Mouse (Mus musculus): ENCODE data around the gene Unc13a. TPM values are rescaled to one million over a fixed set of nuclear protein-coding genes. Genes with fewer than 3 reads are reported as not detected.
"Not testable (repeated sequence)": the region's sequence is repeated elsewhere in the genome, so short reads cannot be mapped to it uniquely, and the experiment has no call there.

The Unc13a gene
- polyA plus RNA-seq (2015; fragmentation: Nextera tagmentation; extraction: Ambion mirVana): 13.0 and 15.8 TPM in 2 replicates

DNA sequence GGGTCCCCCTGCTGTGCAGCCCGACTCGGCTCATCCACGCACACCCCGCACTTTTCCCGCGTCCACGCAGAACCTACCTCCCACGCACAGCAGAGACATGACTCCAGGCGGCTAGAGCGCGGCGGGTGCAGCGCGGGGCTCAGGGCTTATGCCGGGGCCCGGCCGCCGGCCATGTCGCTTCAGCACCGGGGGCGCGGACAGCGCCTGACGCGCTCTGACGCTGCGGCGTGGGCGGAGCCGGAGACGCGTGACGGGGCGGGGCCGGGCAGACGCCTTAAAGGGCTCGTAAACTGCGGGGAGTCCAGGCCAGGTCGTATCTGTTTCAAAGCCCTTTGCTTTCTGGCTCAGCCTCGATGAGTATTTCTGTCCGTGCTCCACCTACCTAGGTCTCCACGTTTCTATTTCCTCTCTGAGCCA, at the start of gene Unc13a:
Gene Unc13a, minus strand, starts transcription at position 209 of the 417 bp plus-strand sequence.
- H3K27ac ChIP-seq: peak within 1 kb of the TSS; percentile 88
- ATAC-seq: peak; percentile 77
- peaks cover 54% of the 10 kb centered on the region for H3K4me1 ChIP-seq
- peak within 1 kb of the TSS; percentile 77 for H3K9ac ChIP-seq
- H3K4me3 ChIP-seq: peak within 1 kb of the TSS; percentile 85
- under 1% methylated on average over 42 of the region's 42 CpGs for WGBS
- H3K27me3 ChIP-seq: peaks cover 37% of the 10 kb centered on the region
- peak within 1 kb of the TSS; percentile 97 for H3K4me2 ChIP-seq
- no peaks in the 10 kb centered on the region for H3K9me3 ChIP-seq (replicated peaks)
- H3K36me3 ChIP-seq (ENCODE audit: poor library complexity, severe bottlenecking): no peaks in the 10 kb centered on the region

- WGBS: 15% methylated on average over 7 of the region's 7 CpGs
- no peak overlapping the region; the same call in 1 of the 2 replicates for H3K4me3 ChIP-seq
- H3K36me3 ChIP-seq (ENCODE audit: poor library complexity, severe bottlenecking): peaks cover 30% of the 10 kb centered on the region
- no peaks in the 10 kb centered on the region for H3K27me3 ChIP-seq
- H3K4me2 ChIP-seq: peak overlapping the region; percentile 49
- H3K9me3 ChIP-seq (replicated peaks): no peaks in the 10 kb centered on the region
- peaks cover 62% of the 10 kb centered on the region for H3K4me1 ChIP-seq
- ATAC-seq: peak; percentile 85
- H3K27ac ChIP-seq: peak overlapping the region; percentile 90
- H3K9ac ChIP-seq: peak overlapping the region; percentile 37
Measured at GRCm38 (mm10) chr8:71719928-71720457, 48.4 kb upstream of the Unc13a start.

GRCm38 (mm10) chr8:71719218-71719617, 47.7 kb upstream of the Unc13a start:
- H3K27me3 ChIP-seq: no peaks in the 10 kb centered on the region
- peak; percentile 68 for ATAC-seq
- peaks cover 55% of the 10 kb centered on the region for H3K4me1 ChIP-seq
- no peak overlapping the region for H3K4me3 ChIP-seq
- H3K4me2 ChIP-seq: peak overlapping the region; percentile 49; the same call in 1 of the 2 replicates
- 0 out of 2 replicates have a peak overlapping the region, but pooled peaks have one; percentile 26 for H3K9ac ChIP-seq
- no peaks in the 10 kb centered on the region for H3K9me3 ChIP-seq (replicated peaks)
- H3K27ac ChIP-seq: peak overlapping the region; percentile 90
- peaks cover 36% of the 10 kb centered on the region for H3K36me3 ChIP-seq (ENCODE audit: poor library complexity, severe bottlenecking)
- WGBS: 30% methylated on average over 4 of the region's 4 CpGs

DNA sequence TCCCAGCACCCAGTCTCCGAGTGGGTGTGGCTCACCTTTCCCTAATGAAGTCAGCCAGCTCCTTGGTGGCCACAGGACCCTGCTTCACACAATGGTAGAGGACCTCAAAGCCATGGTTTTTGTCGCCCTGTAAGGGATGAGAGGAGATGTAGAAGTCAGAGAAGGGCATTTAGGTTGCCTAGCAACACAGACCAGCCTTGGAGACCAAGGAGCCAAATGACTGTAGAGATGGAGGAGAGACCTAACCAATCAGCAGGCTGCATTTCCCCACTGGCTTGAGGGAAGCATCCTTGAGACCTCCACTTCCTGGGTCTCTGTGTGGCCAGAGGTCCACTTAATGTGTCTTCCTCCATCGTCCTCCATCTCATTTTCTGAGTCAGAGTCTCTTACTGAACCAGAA, 46.7 kb upstream of the Unc13a start:
- H3K36me3 ChIP-seq (ENCODE audit: poor library complexity, severe bottlenecking): peaks cover 42% of the 10 kb centered on the region
- peaks cover 48% of the 10 kb centered on the region for H3K4me1 ChIP-seq
- 0 out of 2 replicates have a peak overlapping the region, but pooled peaks have one; percentile 49 for H3K4me2 ChIP-seq
- H3K27me3 ChIP-seq: no peaks in the 10 kb centered on the region
- ATAC-seq: no peak
- H3K9me3 ChIP-seq (replicated peaks): no peaks in the 10 kb centered on the region
- H3K9ac ChIP-seq: no peak overlapping the region
- H3K27ac ChIP-seq: peak overlapping the region; percentile 90
- no peak overlapping the region for H3K4me3 ChIP-seq
- 38% methylated on average over 3 of the region's 3 CpGs for WGBS

- no peak overlapping the region for H3K9ac ChIP-seq
- no peak overlapping the region for H3K4me3 ChIP-seq
- 87% methylated on average over 12 of the region's 12 CpGs for WGBS
- no peaks in the 10 kb centered on the region for H3K9me3 ChIP-seq (replicated peaks)
- ATAC-seq: no peak
- no peaks in the 10 kb centered on the region for H3K27me3 ChIP-seq
- H3K4me2 ChIP-seq: no peak overlapping the region
- peaks cover 41% of the 10 kb centered on the region for H3K4me1 ChIP-seq
- H3K36me3 ChIP-seq (ENCODE audit: poor library complexity, severe bottlenecking): peaks cover 53% of the 10 kb centered on the region
- H3K27ac ChIP-seq: no peak overlapping the region
Measured at GRCm38 (mm10) chr8:71717096-71717495, 45.5 kb upstream of the Unc13a start.

DNA sequence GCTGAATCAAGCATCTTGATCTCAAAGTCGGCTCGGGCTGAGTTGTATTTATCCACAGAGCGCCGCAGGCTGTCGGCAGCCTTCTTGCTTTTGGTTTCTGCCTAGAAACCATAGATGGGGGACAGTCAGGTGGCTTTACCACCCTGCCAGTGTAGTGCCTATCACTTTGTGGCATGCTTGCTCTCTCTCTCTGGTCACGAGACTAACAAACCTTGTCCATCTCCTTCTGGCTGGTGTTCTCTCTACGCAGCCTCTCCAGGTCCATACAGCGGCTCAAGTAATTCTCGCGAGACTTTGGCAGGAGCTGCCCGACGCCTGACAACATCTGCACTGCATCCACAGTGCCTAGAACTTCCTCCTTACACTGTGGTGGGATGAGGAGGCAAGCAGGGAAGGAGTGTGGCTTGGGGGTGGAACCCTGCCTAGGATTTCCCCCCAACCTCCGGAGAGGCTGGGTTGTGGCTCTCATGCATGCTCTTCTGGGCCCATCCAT, 45.0 kb upstream of the Unc13a start:
- WGBS: 89% methylated on average over 13 of the region's 13 CpGs
- peaks cover 36% of the 10 kb centered on the region for H3K4me1 ChIP-seq
- no peak overlapping the region for H3K4me3 ChIP-seq
- H3K36me3 ChIP-seq (ENCODE audit: poor library complexity, severe bottlenecking): peaks cover 57% of the 10 kb centered on the region
- H3K9ac ChIP-seq: no peak overlapping the region
- H3K27ac ChIP-seq: no peak overlapping the region
- no peak overlapping the region for H3K4me2 ChIP-seq
- ATAC-seq: no peak
- H3K9me3 ChIP-seq (replicated peaks): no peaks in the 10 kb centered on the region
- no peaks in the 10 kb centered on the region for H3K27me3 ChIP-seq

DNA sequence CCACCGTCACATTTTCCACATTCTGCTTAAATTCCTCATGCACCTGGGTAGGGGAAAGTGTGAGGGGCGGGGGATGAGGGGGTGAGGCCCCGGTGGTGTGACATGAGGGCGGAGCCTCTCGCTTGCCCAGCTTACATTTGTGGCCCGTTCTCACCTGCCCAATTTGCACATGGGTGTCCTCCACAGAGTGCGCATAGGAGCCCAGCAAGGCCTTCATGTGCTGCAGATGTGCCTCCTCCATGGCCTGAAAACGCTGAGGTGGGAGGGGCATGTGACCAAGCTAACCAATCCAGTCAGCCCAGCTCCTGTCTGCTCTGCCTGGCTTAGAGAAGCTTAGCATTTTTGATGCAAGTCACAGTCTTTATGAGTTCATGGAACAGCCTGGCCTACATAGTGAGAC, 44.0 kb upstream of the Unc13a start:
- Histone ChIP-seq H3K4me3 (no peak overlapping the region), H3K4me1 (peaks cover 25% of the 10 kb centered on the region), H3K27ac (no peak overlapping the region; the same call in 1 of the 2 replicates), H3K27me3 (no peaks in the 10 kb centered on the region), H3K36me3 (ENCODE audit: poor library complexity, severe bottlenecking) (peaks cover 58% of the 10 kb centered on the region), H3K9me3 (replicated peaks) (no peaks in the 10 kb centered on the region), H3K9ac (no peak overlapping the region), H3K4me2 (no peak overlapping the region)
- WGBS: 59% methylated on average over 8 of the region's 8 CpGs
- ATAC-seq: no peak

- ATAC-seq: no peak
- Histone ChIP-seq H3K9me3 (replicated peaks) (no peaks in the 10 kb centered on the region), H3K4me1 (peaks cover 8% of the 10 kb centered on the region), H3K9ac (no peak overlapping the region), H3K36me3 (ENCODE audit: poor library complexity, severe bottlenecking) (peaks cover 41% of the 10 kb centered on the region), H3K4me2 (no peak overlapping the region), H3K27ac (no peak overlapping the region), H3K4me3 (no peak overlapping the region), H3K27me3 (peaks cover 23% of the 10 kb centered on the region)
- WGBS: 82% methylated on average over 2 of the region's 2 CpGs
Measured at GRCm38 (mm10) chr8:71711574-71711973, 40.0 kb upstream of the Unc13a start.

DNA sequence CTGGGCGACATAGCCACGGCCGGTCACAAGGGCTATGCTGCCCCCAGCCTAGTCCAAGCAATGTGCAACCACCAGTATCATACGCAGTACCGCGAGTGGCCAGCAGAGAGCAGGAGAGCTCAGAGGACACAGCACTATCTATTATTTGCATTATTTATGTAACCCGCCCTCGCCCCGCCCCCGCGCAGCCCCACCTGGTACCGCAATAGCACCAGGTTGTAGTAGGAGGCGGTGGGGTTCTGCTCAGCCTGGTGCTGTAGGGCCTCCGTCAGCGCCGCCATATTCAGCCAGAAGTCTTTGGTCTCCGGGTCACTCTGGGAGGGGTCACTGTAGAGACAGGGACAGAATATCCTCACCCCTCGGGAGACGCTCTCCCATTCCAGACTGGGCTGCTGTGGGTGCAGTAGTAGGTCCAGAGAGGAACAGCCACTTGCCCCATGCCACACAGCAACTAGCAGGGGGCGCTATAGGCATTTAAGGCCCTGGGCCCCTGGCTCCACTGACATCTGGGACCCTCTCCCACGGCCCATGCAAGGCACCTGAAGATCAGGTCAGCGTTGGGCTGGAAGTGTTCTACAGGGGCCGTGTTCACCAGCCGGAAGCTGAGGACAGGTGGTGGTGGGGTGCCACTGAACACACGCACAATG, 38.4 kb upstream of the Unc13a start:
- H3K27ac ChIP-seq: no peak overlapping the region
- H3K4me1 ChIP-seq: peaks cover 8% of the 10 kb centered on the region
- H3K4me3 ChIP-seq: 0 out of 2 replicates have a peak overlapping the region, but pooled peaks have one; percentile 17
- H3K9ac ChIP-seq: peak overlapping the region; percentile 30; the same call in 1 of the 2 replicates
- ATAC-seq: peak; percentile 78
- no peaks in the 10 kb centered on the region for H3K9me3 ChIP-seq (replicated peaks)
- peaks cover 27% of the 10 kb centered on the region for H3K36me3 ChIP-seq (ENCODE audit: poor library complexity, severe bottlenecking)
- peak overlapping the region; percentile 49 for H3K4me2 ChIP-seq
- peaks cover 28% of the 10 kb centered on the region for H3K27me3 ChIP-seq
- WGBS: 23% methylated on average over 25 of the region's 25 CpGs

DNA sequence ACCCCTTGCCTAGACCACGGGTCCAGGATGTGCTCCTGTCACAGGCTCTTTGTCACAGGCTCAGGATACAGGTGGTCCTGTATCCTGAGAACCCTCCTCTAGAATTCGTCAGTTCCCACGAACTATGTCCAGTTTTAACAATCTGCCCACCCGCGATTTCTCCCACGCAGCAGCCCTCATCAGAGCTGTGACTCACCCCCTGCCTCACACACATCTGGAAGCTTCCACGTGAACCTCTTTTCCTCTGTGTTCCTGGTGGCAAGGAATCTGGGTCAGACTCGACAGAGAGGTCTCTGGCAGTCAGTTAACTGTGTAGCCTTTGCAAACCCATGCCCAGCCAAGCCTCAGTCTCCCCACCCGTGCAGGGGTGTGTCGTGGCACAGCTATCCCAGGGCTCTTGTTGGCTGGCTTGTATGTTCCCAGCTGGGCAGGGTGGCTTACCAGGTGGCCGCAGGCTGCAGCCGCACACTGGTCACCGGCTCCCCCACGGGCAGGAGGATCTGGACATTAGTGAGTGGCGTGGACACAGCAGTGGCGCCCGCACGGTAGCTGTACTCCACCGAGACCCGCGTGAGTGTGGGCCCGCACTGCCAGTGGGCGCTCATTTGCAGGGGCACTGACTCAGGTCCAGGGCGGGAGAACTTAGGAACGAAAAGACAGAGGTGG, 37.7 kb upstream of the Unc13a start:
- ATAC-seq: peak; percentile 11
- 38% methylated on average over 25 of the region's 25 CpGs for WGBS
- H3K4me3 ChIP-seq: no peak overlapping the region
- H3K36me3 ChIP-seq (ENCODE audit: poor library complexity, severe bottlenecking): peaks cover 21% of the 10 kb centered on the region
- no peak overlapping the region for H3K9ac ChIP-seq
- H3K4me1 ChIP-seq: peaks cover 8% of the 10 kb centered on the region
- peaks cover 34% of the 10 kb centered on the region for H3K27me3 ChIP-seq
- H3K9me3 ChIP-seq (replicated peaks): no peaks in the 10 kb centered on the region
- H3K4me2 ChIP-seq: peak overlapping the region; percentile 49
- H3K27ac ChIP-seq: no peak overlapping the region

DNA sequence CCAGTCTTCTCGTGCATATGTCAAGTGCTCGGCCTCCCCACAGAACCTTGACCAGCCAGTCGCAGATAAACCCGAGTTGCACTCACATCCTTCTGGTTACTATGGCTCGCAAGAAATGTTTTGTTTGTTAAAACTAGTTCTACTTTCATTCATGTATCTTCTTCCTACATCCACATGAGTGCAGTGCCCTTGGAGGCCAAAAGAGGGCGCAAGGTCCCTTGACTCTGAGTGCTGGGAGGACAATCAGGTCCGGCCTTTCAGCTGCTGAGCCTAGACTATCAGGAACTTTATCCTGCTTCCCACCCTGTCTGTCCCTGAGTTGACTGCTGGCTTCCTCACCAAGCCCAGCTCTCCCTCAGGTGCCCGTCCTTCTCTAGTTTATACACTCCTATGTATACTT, 36.3 kb upstream of the Unc13a start:
- H3K4me2 ChIP-seq: no peak overlapping the region

DNA sequence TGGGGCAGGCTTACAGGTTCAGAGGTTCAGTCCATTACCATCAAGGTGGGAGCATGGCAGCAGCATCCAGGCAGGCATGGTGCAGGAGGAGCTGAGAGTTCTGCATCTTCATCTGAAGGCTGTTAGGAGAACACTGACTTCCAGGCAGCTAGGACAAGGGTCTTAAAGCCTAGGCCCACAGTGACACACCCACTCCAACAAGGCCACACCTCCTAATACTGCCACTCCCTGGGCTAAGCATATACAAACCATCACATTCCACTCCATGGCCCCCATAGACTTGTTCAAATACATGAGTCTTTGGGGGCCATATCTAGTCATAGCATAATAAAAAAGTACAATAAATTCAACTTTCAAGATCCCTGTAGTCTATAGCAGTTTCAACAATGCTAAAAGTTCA, 31.8 kb upstream of the Unc13a start:
- H3K27ac ChIP-seq; ATAC-seq; H3K4me3 ChIP-seq; H3K4me2 ChIP-seq; H3K36me3 ChIP-seq (ENCODE audit: poor library complexity, severe bottlenecking); H3K9ac ChIP-seq; H3K9me3 ChIP-seq (replicated peaks); H3K4me1 ChIP-seq: not testable (repeated sequence)
- peaks cover 79% of the 10 kb centered on the region for H3K27me3 ChIP-seq

More for the DNA sequence above, 36.3 kb upstream of the Unc13a start:
- WGBS: 36% methylated on average over 8 of the region's 8 CpGs
- Histone ChIP-seq H3K27ac (no peak overlapping the region), H3K9ac (no peak overlapping the region), H3K9me3 (replicated peaks) (no peaks in the 10 kb centered on the region), H3K36me3 (ENCODE audit: poor library complexity, severe bottlenecking) (peaks cover 12% of the 10 kb centered on the region), H3K4me1 (peaks cover 8% of the 10 kb centered on the region), H3K4me3 (no peak overlapping the region), H3K27me3 (peaks cover 47% of the 10 kb centered on the region)
- no peak for ATAC-seq
